Mouse (Mus musculus): Measurements from ENCODE around the gene Ifrd1. TPM values are rescaled to one million over a fixed set of nuclear protein-coding genes. Genes with fewer than 3 reads are reported as not detected.

Gene Ifrd1
- 244 TPM for total RNA-seq (2023)

GRCm38 (mm10) chr12:40248454-40249180 is at the start of gene Ifrd1:
TSS of gene Ifrd1 (minus strand) at chr12:40248504.

GRCm38 (mm10) chr12:40199302-40199701 is 49.0 kb downstream of the Ifrd1 start, which contains the start of gene Lsmem1:
TSS of gene Lsmem1 (minus strand) at chr12:40199490.

Other genes with a start within 250 kb of the Ifrd1 start
- 57.1 TPM for gene Arl4a, start 210.5 kb downstream of the Ifrd1 start, total RNA-seq (2023)
- 0.37 TPM for gene Scin, start 114.3 kb downstream of the Ifrd1 start, total RNA-seq (2023)
- 0.46 TPM for gene Lsmem1, start 49.0 kb downstream of the Ifrd1 start, total RNA-seq (2023)
- 26.9 TPM for gene Zfp277, start 197.4 kb upstream of the Ifrd1 start, total RNA-seq (2023)
- gene Dock4, start 197.4 kb upstream of the Ifrd1 start, total RNA-seq (2023) = 2.2 TPM